Mouse (Mus musculus) right cerebral cortex, postnatal 14 days (tissue): ENCODE results near the gene Cdh22.

Experiments
- DNase-seq: peaks from one replicate; pipeline ENCODE4 v3.0.0; 2022

Cdh22 gene

DNA sequence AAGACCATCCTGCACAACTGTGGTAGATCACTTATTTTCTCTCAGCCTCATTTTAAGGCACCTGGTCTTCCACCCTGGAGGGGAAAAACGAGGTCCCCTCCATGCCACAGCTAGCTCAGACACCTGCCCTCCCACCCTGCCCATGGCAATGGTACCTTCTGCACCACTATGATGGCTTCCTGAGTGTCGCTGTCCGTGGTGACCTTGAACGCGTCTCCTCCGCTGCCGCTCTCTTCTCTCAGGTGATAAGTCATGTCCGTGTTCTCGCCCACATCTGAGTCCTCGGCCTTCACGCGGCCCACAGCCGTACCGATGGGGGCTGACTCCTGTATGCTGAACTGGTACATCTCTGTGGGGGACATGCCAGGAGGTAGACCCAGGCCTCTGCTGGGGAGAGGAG lies 91.2 kb downstream of the Cdh22 start:
- no peak for DNase-seq

DNA sequence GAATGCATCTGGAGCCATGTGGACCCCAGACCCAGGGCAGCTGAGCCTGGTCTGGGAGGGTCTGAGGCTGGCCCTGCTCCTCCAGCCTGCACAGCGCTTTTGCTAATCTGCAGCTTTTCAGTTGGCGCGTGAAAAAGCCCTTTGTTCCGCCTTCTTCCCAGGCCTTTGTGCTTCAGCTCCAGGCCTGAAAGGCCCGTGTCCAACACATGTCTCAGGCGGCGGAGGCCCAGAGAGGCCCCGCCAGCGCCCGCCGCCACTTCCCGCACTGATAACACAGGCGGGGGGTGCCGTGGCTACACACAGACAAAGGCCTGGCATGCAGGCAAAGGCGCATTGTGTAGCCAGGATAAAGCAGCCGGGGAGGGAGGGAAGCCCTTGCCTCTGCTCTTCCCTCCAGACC lies 98.6 kb downstream of the Cdh22 start:
- no peak for DNase-seq

DNA sequence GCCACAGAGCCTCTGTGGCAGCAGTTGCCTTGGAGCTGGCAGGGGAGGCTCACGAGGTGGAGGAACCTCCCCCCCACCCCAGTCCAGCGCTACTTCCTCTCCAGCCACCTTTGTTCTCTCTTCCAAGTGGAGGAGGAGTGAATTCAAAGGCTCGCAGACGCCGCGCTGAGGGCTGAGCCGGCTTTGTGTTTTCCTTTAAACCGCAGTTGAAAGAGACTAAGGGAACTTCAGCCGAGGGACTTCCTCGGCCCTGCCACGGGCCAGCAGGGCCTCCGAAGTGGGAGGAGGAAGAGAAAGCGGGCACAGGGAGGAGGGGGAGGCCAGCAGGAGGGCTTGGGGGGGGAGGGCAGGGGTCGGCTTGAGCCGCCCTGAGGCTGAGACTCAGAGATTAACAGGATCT lies 101.1 kb downstream of the Cdh22 start:
- no peak for DNase-seq

DNA sequence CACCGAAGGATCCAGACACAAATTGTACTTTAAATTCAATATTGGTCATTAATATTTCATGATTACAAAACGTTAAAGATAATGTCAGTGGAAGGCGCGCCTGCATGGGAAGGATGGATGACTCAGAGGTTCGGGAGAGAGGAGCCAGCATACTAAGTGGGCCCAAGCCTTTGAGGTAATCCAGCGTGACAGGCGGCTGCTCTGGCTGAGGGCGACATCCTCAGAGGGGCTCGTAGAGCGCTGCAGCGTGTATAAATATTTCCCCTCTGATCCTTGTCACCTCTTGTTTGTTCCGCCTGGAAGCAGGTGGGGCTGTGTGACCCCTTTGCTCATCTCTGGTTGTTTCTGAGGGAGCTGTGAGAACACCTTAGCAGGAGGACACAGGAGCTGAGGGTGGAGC lies 103.2 kb downstream of the Cdh22 start:
- no peak for DNase-seq

GRCm38 (mm10) chr2:165129189-165129588 lies 105.5 kb downstream of the Cdh22 start:
- DNase-seq: no peak

- DNase-seq: no peak
Observed at GRCm38 (mm10) chr2:165126896-165127562, 107.6 kb downstream of the Cdh22 start.

DNA sequence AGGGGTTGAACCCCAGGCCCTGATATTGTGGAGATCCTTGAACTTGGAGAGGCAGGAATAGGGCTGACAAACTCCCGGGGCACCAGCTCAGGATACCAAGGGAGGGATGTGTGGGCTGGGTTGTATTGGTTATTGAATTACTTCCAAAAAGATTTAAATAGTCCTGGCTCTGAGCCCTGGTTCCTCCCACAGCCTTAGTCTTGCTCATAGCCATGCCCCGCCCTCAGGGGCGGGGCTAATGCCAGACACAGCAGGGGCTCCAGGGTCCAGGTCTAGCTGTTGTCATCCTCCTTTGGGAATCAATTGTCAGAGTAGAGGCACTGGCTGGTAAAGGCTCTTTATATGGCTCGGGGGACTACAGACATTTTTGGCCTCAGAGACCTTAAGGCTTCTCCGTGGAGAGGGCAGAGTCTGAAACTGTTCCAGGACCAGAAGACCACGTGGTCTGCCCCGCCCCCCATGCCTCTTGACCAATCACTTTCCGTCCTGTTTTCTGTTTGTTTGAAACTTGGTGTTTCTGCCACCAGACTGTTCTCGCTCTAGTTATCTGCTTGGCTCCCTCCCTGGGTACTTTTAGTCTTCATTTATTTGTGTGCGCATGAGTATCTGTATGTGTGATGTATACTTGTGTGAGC lies 113.3 kb downstream of the Cdh22 start:
- no peak for DNase-seq

DNA sequence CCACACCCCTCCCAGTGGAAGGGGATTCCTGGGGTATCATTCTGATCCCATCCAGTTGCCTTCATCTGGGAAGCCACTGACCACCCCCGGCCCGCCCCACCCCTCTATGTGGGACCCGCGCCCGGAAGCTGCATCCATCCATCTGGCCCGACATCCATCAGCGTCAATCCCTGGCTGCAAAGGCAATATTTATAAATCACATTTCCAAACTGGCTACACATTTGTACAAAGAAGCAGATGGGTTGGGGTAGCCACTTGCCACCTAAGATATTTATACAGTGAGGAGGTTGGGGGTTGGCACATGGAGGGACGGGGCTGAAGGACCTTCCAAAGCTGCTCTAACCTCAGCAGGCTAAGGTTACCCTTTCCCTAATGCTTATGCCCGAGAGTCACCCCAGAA lies 113.9 kb downstream of the Cdh22 start:
- no peak for DNase-seq

DNA sequence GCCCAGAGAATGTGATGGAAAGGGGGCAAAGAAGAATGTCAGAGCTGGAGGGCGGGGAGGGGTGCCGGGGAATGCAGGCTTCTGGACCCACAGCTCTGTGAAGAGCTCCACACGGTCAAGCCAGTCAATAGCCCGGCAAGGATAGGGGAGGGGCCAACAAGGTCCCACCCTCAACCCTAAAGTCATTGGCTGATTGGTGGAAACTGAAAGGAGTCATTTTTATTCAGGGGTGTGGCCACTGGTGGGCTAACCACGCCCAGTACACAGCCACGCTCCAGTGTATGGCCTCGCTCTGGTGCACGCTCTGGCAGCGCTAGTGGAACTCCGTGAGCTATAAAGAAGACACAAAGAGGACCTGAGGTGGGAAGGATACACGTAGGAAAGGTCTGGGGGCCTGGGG lies 120.9 kb downstream of the Cdh22 start:
- no peak for DNase-seq

GRCm38 (mm10) chr2:165112149-165112548 lies 122.5 kb downstream of the Cdh22 start:
- DNase-seq: peak; percentile 88

GRCm38 (mm10) chr2:165106585-165106984 lies 128.1 kb downstream of the Cdh22 start:
- no peak for DNase-seq

DNA sequence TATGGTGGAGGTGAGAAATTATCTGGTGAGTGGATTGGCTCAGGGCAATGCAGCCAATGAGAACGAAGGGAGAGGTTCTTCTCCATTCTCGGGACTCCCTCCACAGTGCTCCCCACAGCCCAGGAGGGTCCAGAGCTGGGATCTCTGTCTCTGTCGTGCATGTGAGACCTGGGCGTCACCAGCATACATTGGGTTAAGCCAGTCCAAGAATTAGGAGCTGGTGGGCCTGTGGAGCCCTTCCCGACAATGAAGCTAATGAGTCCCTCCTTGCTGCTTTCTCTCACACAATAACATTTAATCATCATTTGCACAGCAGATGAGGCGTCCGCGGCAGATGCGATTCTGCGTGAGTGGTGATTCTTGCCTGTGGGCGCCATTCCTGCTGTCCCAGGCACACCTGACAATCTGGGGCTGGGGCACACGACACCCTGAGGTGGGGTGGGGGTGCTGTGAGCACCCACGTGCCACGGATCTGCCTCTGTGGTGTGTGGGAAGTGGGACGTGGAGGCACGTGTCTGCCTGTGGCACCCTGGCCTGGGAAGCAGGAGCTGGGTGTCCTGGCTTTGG lies 129.1 kb downstream of the Cdh22 start:
- DNase-seq: no peak

- no peak for DNase-seq
Observed at GRCm38 (mm10) chr2:165102920-165103319, 131.7 kb downstream of the Cdh22 start.

GRCm38 (mm10) chr2:165100749-165101148 lies 133.9 kb downstream of the Cdh22 start:
- no peak for DNase-seq

GRCm38 (mm10) chr2:165098861-165099260 lies 135.8 kb downstream of the Cdh22 start:
- no peak for DNase-seq

- no peak for DNase-seq
Observed at GRCm38 (mm10) chr2:165096367-165096766, 138.3 kb downstream of the Cdh22 start.

DNA sequence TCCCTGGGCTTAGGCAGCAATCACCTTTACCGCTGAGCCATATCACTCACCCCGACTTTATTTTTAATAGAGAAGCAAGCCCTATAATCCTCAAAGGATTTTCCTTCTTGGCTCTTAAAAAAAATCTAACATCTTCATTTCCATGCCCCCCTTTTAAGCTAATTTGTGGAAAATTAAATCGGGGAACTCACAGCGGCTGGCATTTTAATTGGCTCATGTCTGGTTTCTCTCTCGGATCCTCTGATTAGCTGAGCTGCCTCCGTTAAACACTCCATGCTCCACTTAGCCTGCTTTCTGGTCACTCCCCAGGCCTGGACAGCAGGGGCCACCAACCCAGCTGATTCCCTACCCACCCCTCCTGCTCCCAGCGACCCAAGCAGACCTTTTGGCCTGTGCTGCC lies 142.3 kb downstream of the Cdh22 start:
- no peak for DNase-seq

DNA sequence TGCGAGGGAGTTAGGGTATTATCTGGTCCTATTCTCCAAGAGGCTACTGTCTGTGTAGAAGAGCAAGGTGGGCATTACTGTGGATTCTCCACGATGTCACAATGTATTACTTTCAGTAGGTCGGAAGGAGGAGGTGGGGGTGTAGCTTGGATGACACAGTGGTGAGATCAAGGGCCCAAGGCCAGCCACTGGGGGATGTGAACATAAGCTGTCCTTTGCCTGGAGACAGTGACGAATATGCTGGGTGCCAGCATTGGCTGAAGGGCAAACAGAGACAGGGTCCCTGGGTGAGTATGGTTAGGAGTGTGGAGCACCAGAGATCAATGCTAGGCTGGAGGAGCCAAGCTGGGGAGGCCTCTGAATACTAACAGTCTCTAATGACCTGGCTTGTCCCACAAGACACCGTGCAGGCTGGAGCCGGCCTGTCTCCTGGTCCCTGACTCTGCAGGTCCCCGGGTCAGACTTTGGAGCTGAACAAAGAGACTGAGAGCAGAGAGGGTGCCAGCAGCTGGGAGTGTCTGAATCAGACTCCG lies 143.2 kb downstream of the Cdh22 start:
- DNase-seq: no peak

- no peak for DNase-seq
Observed at GRCm38 (mm10) chr2:165090650-165091049, 144.0 kb downstream of the Cdh22 start, which contains the start of gene 1700025C18Rik. TSS of gene 1700025C18Rik (minus strand) at chr2:165090750.

- DNase-seq: no peak
Observed at GRCm38 (mm10) chr2:165089470-165089869, 145.2 kb downstream of the Cdh22 start.

DNA sequence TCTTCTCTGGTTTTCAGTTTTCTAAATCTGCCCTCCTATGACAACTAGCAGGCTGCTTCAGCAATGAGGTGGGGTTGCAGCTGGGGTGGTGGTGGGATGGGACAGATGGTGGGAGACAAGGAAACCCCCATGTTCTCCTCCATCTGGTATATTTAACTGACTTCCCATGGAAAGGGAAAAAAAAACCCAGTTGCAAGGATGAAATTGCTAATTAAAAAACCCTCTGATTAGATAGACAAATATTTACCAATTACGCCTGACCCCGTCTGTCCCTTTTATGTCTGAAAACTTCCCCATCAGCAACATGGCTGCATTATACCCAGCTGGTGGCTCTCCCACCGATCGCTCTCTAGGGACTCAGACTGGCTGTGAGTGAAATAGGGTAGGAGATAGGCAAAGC lies 148.0 kb downstream of the Cdh22 start:
- DNase-seq: no peak

DNA sequence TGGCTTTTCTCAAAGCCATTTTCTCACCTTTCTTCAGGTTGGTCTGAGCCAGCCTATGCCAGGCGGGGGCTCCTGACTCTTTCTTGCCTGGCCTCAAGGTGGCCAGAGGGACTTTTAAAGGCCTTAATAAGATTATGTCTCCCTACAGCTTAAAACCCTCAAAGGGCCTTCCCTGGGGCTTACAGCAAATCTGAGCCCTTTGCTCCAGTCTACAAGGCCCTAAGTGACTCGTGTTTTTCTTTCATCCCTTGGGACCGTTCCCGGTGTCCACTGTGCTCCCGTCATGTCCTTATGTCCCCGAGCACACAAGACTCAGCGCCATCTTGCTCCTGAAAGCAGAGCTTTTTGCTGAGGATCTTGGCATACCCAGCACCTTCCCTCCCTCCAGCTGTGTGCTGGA lies 153.4 kb downstream of the Cdh22 start:
- no peak for DNase-seq

DNA sequence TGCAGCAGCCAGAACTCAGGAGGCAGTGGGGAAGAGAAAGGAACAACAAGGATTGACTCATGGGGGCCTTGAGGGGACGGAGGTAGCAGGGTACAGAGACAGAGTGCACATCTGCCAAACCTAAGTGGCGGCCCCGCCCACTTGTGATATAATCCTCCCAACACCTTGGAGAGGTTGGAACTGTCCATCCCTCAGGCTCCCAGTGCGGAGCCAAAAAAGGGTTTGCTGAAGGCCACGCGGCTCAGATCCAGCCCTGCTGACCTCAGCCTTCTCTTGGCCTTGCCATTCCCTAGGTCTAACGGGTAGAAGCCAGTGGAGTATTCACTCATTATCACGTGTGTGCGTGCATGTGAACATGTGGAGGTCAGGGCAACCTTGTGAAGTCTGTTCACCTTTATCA lies 154.0 kb downstream of the Cdh22 start:
- no peak for DNase-seq

DNA sequence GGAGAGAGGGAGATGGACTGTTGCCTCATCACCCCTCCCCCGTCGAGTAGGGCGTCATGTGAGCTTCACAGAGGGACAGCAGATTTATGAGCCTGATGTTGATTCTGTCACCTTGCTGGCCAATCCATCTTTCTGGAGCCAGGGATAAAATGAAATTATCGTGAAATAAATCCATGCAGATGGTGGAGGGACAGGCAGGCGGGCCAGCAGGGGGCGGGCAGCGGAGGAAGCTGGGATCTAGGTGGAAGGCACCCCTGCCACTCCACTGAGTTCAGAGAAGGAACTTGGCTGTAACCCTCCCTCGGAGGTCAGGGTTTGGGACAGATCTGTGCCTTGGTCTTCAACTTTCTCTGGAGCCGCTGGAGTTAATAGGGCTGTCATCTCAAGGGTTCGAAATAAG lies 156.0 kb downstream of the Cdh22 start:
- DNase-seq: peak; percentile 39
